Mouse (Mus musculus) cerebellum, postnatal 10 days (tissue): ENCODE measurements around the gene Abhd14a.

ENCODE experiments used
- DNase-seq, 2 experiments: peaks; one replicate each; pipeline ENCODE4 v3.0.0; 2021; ENCODE audit warnings: mixed read lengths in 2 of 2

Abhd14a gene

DNA sequence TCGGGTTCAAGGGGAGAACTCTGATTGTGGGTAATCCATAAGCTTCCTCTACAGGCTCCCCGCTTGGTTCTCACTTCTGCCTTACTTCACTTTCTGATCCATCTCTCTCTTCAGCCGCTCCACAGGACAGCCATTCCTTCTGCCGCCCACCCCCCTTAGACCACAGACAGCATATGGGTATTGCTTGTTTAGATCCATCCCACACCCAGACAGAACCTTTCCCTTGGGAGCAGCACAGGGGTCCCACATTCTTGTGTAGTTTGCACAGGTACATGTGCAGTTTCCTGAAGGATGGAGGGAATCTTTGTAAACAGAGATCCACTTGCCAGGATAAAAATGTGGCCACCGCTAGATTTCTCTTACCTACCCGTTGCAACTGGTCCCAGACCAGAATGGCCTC lies 4.9 kb upstream of the Abhd14a start:
- peak in 1 of 2 experiments; percentile 59 for DNase-seq

- DNase-seq = no peak
Observed at GRCm38 (mm10) chr9:106451899-106452298, 4.4 kb upstream of the Abhd14a start.

DNA sequence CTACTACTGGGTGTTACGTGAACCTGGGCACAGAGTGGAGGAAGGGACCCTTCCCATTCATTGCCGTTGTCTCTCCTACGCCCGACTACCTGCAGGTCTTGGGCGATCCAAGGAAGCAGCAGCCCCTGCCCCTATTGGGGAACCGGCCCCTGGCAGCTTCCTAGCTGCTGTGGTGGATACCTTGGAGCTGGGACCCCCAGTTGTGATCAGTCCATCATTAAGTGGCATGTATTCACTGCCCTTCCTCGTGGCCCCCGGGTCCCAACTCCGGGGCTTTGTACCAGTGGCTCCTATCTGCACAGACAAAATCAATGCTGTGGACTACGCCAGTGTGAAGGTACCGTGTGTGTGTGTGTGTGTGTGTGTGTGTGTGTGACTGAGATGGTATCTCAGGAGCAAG lies 3.8 kb upstream of the Abhd14a start:
- DNase-seq = no peak

GRCm38 (mm10) chr9:106450661-106451060 lies 3.2 kb upstream of the Abhd14a start:
- DNase-seq = peak; percentile 91 to 92

DNA sequence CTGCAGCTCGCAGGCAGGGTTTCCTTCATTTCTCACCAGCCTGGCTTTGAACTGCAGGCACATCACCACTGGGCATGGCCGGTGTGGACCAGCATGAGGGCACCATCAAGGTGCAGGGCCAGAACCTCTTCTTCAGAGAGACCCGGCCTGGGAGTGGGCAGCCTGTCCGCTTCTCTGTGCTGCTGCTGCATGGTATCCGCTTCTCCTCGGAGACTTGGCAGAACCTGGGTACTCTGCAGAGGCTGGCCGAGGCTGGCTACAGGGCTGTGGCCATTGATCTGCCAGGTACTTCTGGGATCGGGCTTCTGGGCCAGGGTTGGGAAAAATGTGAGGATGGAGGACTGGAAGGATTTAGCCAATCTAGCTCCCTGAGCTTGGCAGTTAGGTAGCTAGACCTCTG lies 2.5 kb upstream of the Abhd14a start:
- no peak for DNase-seq

DNA sequence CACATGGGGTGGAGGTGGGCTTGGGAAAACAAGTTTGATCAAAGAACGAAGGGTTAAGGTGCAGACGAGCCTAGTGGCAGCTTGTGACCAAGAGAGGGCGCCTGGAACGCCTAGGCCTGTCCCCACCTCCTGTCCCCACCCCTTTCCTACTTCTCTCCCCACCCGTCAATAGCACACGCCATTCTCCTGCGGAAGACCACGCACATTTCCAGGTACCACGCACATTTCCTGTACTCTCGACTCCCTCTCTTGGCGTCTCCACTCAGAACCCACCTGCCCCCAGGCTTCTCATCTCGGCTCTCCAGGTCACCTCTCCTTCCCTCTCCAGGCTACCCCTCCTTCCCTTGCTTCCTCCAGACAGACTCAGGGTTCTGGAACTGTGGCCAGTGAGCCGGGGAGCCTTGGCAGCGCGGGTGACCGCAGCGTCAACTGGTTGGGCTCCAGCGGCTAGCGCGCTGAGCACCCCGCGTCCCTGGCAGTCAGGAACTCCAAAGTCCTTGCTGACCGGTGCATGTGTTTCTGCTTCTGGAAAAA lies 1.1 kb upstream of the Abhd14a start:
- peak; percentile 89 for DNase-seq

DNA sequence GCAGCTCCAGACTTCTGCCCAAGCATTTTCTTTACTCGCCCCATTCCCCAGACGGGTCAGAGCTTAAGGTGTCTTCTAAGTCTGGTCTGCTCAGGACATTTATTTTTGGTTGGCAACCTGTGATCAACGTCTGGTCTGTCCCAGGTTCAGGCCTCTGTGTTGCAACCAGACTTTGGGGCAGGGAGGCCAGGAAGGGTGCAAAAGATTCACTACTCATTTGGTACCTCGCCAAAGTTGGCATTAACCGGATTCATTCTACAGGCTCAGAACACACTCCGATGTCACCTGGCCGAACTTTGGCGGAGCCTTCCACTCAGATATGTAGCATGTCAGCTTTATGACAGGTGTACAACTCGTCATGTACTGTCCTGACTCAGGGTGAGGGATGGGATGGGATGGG lies 473 bp upstream of the Abhd14a start:
- no peak for DNase-seq

DNA sequence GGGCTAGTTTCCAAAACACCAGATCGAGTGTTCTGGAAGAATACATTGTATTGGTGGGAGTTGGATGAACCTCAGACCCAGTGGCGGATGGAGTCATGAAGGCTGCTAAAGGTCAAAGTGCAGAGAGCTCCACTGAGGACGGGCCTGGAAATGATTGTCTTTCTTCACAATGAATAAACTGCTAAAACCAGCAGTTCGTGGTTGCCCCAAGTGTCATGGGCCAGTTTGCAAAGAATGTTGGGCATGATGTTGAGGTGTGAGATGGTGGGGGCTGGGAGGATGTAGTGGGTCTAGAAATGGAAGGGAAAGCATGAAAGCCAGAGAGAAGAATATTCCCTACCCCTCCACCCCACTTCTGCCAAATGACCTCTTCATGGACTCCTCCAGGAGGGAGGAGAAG lies 2.6 kb downstream of the Abhd14a start:
- no peak for DNase-seq

DNA sequence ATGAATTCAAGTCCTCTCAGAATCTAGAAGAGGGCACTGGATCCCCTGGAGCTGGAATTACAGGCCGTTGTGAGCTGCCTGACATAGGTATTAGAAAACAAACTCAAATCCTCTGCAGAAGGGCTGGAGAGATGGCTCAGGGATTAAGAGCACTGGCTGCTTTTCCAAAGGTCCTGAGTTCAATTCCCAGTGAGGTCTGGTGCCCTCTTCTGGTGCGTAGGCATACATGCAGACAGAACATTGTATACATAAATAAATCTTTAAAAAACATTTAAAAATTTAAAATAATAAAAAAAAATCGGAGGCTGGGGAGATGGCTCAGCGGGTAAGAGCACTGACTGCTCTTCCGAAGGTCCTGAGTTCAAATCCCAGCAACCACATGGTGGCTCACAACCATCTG lies 4.8 kb downstream of the Abhd14a start:
- DNase-seq = no peak

DNA sequence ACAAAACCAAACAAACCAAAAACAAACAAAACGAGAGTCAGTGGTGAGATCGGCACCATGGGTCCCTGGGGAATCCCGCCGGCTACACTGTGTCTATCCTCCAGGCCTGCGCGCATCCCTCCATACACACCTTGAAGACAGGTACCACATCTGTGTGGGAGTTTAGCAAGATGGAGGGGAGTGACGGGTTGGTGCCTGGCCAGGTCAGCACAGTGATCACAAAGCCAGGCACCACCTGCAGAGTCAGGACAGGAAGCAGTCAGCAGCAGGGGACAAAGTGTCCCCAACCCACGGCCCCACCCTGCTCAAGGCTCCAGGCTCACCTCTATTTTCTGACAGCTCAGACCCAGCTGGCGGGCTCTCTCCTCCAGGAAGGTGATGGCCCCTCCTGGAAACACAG lies 10.9 kb downstream of the Abhd14a start:
- DNase-seq = no peak

DNA sequence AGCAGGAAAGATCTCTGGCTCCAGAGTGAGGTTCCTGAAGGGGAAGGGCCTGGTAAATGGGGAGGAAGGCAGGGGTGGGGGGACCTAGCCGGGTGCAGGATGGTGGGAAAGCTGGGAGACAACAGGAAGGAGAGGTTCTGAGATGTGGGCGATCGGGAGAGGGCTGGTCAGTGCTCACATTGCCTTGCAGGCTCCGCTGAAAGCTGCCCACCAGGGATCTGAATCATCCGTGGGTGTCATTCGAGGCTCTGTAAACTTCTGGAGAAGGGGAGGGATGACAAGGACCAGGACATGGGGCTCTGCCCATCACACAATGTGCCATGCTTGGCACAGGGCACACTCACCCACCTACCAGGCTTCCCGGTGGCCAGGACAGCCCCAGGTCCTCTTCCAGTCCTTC lies 14.1 kb downstream of the Abhd14a start:
- no peak for DNase-seq

DNA sequence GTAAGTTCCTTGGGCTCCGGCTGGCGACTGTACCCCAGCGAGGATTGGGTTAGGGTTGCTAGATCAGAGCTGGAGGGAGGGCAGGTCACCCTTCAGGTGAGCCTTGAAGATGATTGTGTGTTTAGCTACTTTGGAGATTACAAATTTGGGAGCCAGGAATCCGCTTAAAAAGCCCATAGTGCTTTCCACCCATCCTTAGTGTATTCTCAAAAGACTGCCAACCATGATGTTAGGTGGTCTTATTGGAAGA lies 17.5 kb downstream of the Abhd14a start:
- no peak for DNase-seq

DNA sequence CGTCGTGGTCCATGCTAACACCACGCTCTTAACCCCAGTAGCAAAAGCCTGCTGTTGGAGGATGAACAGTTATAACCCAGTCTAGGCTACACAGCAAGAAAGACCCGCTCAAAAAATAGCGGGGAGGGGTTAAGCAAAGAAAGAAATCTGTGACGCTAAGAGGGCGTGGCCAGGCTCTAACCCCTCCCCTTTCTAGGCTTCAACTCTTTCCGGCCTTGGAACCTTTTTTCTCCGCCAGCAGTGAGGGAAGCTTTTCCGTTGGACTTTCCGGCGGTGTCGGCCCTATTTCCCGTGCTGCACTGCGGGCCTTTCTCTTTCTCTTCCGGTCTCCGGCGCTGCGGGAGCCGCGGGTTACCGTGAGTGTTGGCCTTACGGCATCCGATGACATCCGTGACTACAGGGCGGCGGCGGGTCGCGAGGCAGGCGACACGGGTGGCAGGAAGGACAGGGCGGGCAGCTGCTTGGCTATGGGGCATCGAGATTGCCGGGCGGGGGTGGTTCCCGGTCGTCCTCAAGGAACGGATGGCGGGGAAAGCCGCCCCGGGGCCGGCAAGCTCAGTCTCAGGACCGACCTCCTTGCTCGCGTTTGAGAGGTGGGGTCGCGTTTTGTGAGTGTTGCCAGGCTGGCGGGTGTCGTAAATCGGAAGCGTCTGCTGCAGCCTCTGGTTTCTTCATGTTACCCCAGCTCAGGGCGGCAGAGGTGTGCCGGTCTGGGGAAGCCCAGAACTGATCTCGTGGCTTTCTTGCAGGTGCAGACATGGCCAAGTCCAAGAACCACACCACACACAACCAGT lies 18.1 kb downstream of the Abhd14a start, which contains the start of gene Rpl29:
Gene Rpl29 (plus strand): TSS at position 234 of the 794 bp plus-strand sequence.
- DNase-seq = peak; percentile 97

DNA sequence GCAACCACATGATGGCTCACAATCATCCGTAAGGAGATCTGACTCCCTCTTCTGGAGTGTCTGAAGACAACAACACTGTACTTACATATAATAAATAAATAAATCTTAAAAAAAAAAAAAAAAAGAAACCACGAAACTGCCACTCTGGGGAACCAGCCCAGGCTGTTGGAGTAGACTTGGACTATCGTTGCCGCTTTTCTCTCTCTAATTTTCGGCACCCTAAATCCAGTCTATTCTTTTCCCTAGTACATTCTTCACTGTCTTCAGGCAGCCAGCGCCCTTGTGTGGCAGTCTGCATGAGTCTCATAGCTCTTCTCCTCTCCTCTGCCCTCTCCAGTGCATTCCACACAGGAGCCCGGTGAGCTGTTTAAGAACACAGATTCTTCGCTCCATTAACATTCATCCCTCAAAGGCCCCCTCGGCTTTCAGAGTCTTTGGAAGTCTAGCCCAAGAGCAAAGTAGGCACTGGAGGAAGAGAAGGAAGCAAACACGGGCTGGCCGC lies 18.7 kb downstream of the Abhd14a start:
- DNase-seq = no peak

DNA sequence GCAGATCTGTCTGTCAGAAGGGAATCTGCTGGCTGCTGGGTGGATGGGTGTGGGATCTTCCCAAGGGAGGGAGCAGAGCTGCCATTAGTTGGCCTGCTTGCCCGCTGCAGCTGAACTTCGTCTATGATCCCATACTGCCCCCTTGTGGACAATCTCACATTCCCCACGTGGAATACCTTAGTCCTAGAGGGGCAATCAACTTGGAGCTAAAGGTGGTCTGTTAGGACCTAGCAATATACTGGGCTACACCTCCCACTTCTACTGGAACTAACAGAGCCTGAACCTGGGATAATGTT lies 25.7 kb downstream of the Abhd14a start:
- DNase-seq = peak; percentile 94 to 98

DNA sequence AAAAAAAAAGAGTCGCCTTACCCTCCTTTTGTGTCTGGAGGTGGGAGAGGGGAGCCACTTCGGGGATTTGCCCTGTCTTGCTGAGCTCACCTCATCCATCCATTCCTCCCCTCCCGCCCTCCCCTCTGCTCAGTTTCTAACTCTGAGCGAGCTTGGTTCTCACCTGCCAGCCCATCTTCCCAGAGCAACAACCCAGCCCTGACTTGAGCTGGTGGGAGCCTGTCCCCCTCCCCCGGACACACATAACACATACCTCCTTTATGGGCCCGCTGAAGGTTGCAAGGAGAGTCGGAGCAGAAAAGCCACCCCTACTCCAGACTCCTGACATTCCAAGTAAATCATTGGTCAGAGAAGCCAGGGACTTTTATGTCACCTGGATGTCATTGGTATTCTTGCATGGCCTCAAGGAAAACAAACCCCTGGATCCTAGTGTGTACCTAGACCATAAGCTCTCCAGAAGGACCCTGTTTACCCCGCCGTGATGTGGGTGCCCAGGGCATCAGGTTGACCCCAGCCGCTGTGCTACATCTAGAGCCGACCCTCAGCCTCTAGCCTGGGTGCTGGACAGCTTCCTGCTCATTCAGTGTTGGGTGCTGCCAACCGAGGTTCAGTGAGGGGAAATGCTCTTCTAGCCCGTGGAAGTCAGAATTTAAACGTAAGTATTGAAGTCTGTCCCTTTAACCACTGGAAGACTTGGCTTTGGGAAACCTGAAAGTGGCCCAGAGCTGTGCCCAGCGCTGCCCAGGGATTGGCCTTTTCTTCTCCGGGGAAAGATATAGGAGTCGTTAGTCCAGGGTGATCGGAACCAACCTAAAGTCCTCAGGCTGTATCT lies 26.2 kb downstream of the Abhd14a start:
- DNase-seq = no peak

- DNase-seq = no peak
Observed at GRCm38 (mm10) chr9:106420608-106421007, 26.9 kb downstream of the Abhd14a start.

DNA sequence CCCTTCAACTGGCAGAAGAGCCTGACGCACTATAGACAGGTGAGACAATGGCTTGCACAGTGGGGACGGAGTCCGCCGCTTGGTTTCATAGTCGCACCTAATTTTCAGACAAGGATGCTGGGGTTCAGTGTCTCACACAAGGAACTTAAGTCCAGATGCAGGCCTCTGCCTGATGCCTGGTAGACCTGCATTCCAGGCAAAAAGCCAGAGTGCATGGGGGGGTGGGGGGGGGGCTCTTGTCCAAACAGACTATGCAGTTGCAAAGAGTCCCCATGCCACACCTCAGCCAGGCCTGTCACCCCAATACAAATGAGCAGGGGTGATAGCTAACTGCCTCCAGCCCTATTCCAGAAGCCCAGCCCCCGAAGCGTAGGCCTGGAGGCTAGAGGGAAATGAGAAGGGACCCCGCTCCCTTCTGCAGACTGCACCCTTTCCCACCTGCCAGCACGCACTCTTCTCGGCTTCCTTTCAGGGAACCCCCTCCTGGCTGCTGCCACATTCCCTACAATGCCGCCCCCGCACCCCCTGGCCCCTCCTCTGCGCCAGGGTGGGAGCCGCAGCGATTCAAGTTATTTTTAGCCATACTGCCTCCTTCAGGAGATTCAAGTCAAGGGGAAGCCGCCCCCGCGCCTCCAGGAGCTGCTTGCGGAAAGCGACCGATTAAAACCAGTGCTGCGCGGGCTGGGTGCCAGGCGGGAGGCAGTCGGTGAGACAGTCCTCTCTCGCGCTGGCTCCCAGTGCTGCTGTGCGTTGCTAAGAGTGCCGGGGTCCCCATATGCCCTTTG lies 29.4 kb downstream of the Abhd14a start:
- peak; percentile 93 for DNase-seq

DNA sequence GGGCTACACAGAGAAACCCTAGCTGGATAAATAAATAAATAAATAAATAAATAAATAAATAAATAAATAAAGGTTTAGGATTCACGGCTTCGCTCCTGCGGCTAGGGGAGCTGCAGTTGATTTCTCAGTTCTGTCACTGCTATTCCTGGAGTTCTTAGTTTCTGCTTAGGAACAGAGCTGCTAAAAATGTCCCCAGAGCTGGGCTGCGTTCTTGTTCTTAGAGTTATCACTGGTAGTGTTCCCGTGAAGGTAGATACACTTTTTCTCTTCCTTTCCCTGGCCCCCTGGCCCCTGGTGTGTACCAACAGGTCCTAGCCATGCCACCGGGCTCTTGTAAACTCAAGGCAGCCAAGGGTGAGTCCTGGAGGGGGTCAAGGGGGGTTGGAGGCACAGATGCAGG lies 30.7 kb downstream of the Abhd14a start:
- no peak for DNase-seq

- DNase-seq = peak in 1 of 2 experiments; percentile 1
Observed at GRCm38 (mm10) chr9:106413606-106414005, 33.9 kb downstream of the Abhd14a start.

DNA sequence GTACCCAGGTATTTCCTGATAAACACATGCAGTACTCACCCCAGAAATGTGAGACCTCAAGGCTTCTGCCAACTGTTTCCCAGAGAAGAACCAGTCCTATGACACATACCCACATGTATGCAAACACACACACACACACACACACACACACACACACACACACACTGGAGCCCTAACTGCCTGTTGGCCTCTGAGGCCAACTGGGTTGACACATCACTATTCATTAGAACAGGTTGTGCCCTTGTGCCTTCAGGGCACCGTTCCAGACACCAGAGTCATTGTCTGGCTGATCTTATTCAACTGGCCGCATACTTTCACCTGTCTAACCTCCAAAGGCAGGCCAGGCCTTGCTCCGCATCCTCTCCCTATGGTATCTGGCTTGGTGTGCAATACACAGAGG lies 35.3 kb downstream of the Abhd14a start:
- DNase-seq = no peak

DNA sequence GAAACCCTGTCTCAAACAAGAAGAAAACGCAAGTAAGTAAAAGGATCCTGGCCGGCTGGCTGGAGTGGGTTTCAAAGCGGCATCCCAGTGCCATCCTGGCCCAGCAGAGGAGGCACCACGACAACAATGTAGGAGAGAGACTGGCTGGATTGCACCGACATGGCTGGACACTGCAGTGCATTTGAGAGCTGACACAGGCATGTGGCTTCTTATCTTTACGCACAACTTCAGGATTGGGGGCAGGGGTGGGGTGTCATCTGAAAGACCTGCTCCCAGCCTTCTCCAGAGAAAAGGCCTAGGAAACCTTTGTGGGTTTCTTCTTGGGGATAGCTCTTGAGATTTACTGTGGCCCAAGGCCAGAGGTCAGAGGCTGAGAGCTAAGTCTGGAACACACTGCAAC lies 35.7 kb downstream of the Abhd14a start:
- DNase-seq = no peak

GRCm38 (mm10) chr9:106411091-106411594 lies 36.3 kb downstream of the Abhd14a start:
- DNase-seq = no peak
